Mouse (Mus musculus): ENCODE measurements around the gene Olfr693.

GRCm38 (mm10) chr7:106635560-106635959 is 44.8 kb downstream of the Olfr693 start:
- no peak for TF ChIP-seq CTCF (IDR thresholded peaks at IDR 0.05; ENCODE audit: control insufficient read depth, insufficient read depth, low read length)
- TF ChIP-seq POLR2A (IDR thresholded peaks at IDR 0.05; ENCODE audit: borderline replicate concordance, control insufficient read depth, low read depth, low read length): no peak
